Mouse (Mus musculus): Measurements from ENCODE around the gene Nelfe. TPM values are rescaled to one million over a fixed set of nuclear protein-coding genes. Genes with fewer than 3 reads are reported as not detected.
A peak's percentile ranks its signal among the peaks of the same experiment; 100 is the strongest.

Nelfe gene
- total and polyA plus RNA-seq, 3 experiments, result 38.7 to 159 (median 60.0) TPM

DNA sequence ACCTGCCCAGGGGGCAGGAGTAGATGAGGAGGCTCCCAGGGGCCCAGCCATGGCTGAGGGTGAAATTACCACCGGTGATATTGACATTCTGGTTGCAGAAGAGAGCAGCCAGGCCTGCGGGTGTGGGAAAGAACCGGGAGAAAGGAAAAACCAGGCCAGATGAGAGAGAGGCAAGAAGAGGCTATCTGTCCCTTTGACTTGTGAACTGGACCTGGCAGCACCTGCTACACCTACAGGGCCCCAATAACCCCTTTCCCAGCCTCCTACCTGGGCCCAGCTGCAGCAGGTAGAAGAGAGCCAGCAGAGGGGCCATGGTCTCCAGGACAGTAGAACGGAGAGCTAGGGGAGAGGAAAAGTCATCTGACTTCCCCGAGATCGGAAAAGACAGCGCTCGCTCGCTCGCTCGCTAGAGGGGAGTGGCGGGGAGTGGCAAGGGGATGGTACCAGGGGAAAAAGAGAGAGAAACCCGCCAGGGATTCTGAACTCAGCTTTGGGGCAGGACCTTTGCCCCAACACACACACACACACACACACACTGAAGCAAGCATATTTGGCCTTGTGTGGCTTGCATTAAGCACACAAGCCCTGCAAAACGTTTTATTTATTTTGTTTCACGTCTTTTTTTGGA lies 31.6 kb downstream of the Nelfe start, which contains the start of gene Gm20547:
Gene Gm20547, minus strand, starts transcription at position 360 of the 628 bp plus-strand sequence.
- in situ Hi-C loops (cut with MboI; ENCODE audit: low pct_ligation_motif_present, low pct_unique_long_range_greater_than_20kb, low sequenced_read_pairs), result no loop called here
- Histone ChIP-seq H3K36me3 (replicated peaks in 1 of 2; ENCODE audit: control insufficient read depth in 1 of 2, insufficient read depth in 1 of 2, low read length in 1 of 2) (no peaks in the 10 kb centered on the region), H3K4me2 (ENCODE audit: insufficient read depth, low read depth, poor library complexity, severe bottlenecking) (no peak within 1 kb of the TSS), H3K27me3 (replicated peaks) (no peaks in the 10 kb centered on the region), H3K27ac (ENCODE audit: insufficient read depth, low read depth) (no peak within 1 kb of the TSS), H3K4me3 (replicated peaks in 1 of 3; ENCODE audit: low read depth in 2 of 3, low read length in 2 of 3, poor library complexity in 1 of 3) (no peak within 1 kb of the TSS), H3K9me3 (replicated peaks; ENCODE audit: low read length) (peaks cover under 1% of the 10 kb centered on the region), H3K9ac (ENCODE audit: insufficient read depth, low read depth) (no peak within 1 kb of the TSS), H3K79me2 (replicated peaks; ENCODE audit: control insufficient read depth, extremely low read depth, insufficient read depth, poor library complexity, severe bottlenecking) (no peaks in the 10 kb centered on the region), H3K4me1 (ENCODE audit: control insufficient read depth in 1 of 2, insufficient read depth in 2 of 2) (peaks cover 11 to 33% of the 10 kb centered on the region in 2 experiments)
- TF ChIP-seq MYC (IDR thresholded peaks at IDR 0.05; ENCODE audit: low read depth, low read length) (no peak), ZMIZ1 (IDR thresholded peaks at IDR 0.05; ENCODE audit: low read depth, low read length) (no peak)
- dilution Hi-C loops (cut with MboI; ENCODE audit: extremely low pct_ligation_motif_present, extremely low pct_unique_long_range_greater_than_20kb, low sequenced_read_pairs), result no loop called here
- DNase-seq (ENCODE audit: extremely low read depth), result no peak

DNA sequence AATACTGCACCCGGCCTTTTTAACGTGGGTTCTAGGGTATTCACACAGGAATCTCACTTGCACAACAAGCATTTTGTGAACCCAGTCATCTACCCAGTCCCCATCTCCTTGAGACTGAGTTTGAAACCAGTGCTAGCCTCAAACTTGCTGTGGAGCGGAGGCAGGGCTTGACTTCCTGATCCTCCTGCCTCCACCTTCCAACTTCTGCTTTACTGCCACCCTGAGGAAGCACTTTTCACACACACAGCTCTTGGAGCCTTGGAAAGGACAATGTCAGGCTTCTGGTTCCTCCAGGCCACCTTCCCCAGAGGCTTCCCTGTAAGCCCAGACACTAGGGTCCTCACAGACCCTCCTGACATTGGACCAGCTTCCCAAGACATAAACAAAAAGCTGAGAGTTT lies 33.1 kb downstream of the Nelfe start:
- Histone ChIP-seq H3K36me3 (replicated peaks in 1 of 2; ENCODE audit: control insufficient read depth in 1 of 2, insufficient read depth in 1 of 2, low read length in 1 of 2) (no peaks in the 10 kb centered on the region), H3K9me3 (replicated peaks; ENCODE audit: low read length) (peaks cover 5% of the 10 kb centered on the region), H3K27ac (ENCODE audit: insufficient read depth, low read depth) (no peak overlapping the region), H3K27me3 (replicated peaks) (no peaks in the 10 kb centered on the region), H3K9ac (ENCODE audit: insufficient read depth, low read depth) (no peak overlapping the region), H3K4me3 (replicated peaks in 1 of 3; ENCODE audit: low read depth in 2 of 3, low read length in 2 of 3, poor library complexity in 1 of 3) (no peak overlapping the region), H3K79me2 (replicated peaks; ENCODE audit: control insufficient read depth, extremely low read depth, insufficient read depth, poor library complexity, severe bottlenecking) (no peaks in the 10 kb centered on the region), H3K4me1 (ENCODE audit: control insufficient read depth in 1 of 2, insufficient read depth in 2 of 2) (peaks cover 14 to 44% of the 10 kb centered on the region in 2 experiments), H3K4me2 (ENCODE audit: insufficient read depth, low read depth, poor library complexity, severe bottlenecking) (no peak overlapping the region)
- TF ChIP-seq NRF1 (IDR thresholded peaks at IDR 0.05; ENCODE audit: low read depth, low read length) (no peak), ELF1 (IDR thresholded peaks at IDR 0.05; ENCODE audit: low read depth, low read length) (peak; percentile 39; the same call in 1 of the 2 replicates), CTCF (conservative IDR thresholded peaks at IDR 0.05 in 1 of 2, IDR thresholded peaks at IDR 0.05 in 1 of 2; ENCODE audit: low read depth in 2 of 2, low read length in 2 of 2) (peak in 1 of 2 experiments; percentile 29; a peak in 2 of 4 replicates)
- no peak for DNase-seq (ENCODE audit: extremely low read depth)
- dilution Hi-C loops (cut with MboI; ENCODE audit: extremely low pct_ligation_motif_present, extremely low pct_unique_long_range_greater_than_20kb, low sequenced_read_pairs), result no loop called here
- in situ Hi-C loops (cut with MboI; ENCODE audit: low pct_ligation_motif_present, low pct_unique_long_range_greater_than_20kb, low sequenced_read_pairs), result no loop called here

DNA sequence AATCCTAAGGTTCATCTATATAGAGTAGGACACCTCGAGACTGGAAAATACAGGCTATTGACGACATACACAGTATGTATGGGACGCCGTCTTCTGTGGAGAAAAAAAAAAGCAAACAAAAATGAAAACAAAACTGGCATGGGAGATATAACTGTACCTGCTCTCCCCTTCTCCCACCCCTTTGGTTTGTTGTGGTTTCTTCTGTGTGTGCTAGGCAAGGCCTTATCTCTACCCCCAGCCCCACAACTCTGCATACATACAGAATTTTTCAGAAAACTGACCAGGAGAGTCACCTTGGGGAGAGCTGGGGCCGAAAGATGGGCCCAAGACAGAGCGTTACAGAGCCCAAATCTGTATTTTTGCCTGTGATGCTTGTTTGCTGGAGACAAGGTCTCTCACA lies 34.5 kb downstream of the Nelfe start:
- no peak overlapping the region for H3K27ac ChIP-seq (ENCODE audit: insufficient read depth, low read depth)
- dilution Hi-C loops (cut with MboI; ENCODE audit: extremely low pct_ligation_motif_present, extremely low pct_unique_long_range_greater_than_20kb, low sequenced_read_pairs), result no loop called here
- no peaks in the 10 kb centered on the region for H3K36me3 ChIP-seq (replicated peaks in 1 of 2; ENCODE audit: control insufficient read depth in 1 of 2, insufficient read depth in 1 of 2, low read length in 1 of 2)
- in situ Hi-C loops (cut with MboI; ENCODE audit: low pct_ligation_motif_present, low pct_unique_long_range_greater_than_20kb, low sequenced_read_pairs), result no loop called here
- no peak overlapping the region for H3K9ac ChIP-seq (ENCODE audit: insufficient read depth, low read depth)
- H3K9me3 ChIP-seq (replicated peaks; ENCODE audit: low read length), result peaks cover 5% of the 10 kb centered on the region
- peaks cover 14 to 36% of the 10 kb centered on the region in 2 experiments for H3K4me1 ChIP-seq (ENCODE audit: control insufficient read depth in 1 of 2, insufficient read depth in 2 of 2)
- H3K79me2 ChIP-seq (replicated peaks; ENCODE audit: control insufficient read depth, extremely low read depth, insufficient read depth, poor library complexity, severe bottlenecking), result no peaks in the 10 kb centered on the region
- H3K27me3 ChIP-seq (replicated peaks), result no peaks in the 10 kb centered on the region
- H3K4me3 ChIP-seq (replicated peaks in 1 of 3; ENCODE audit: low read depth in 2 of 3, low read length in 2 of 3, poor library complexity in 1 of 3), result no peak overlapping the region
- no peak for DNase-seq (ENCODE audit: extremely low read depth)
- TF ChIP-seq POLR2A (IDR thresholded peaks at IDR 0.05; ENCODE audit: low read depth, low read length) (no peak), USF2 (conservative IDR thresholded peaks at IDR 0.05; ENCODE audit: low read depth, low read length) (no peak), MAFK (IDR thresholded peaks at IDR 0.05; ENCODE audit: insufficient replicate concordance, low read length) (no peak), MAZ (IDR thresholded peaks at IDR 0.05; ENCODE audit: low read depth, low read length) (no peak), KAT2A (IDR thresholded peaks at IDR 0.05; ENCODE audit: insufficient replicate concordance, low read length) (no peak), RAD21 (IDR thresholded peaks at IDR 0.05; ENCODE audit: low read depth, low read length) (no peak), PAX5 (IDR thresholded peaks at IDR 0.05; ENCODE audit: low read length) (no peak), UBTF (IDR thresholded peaks at IDR 0.05; ENCODE audit: low read depth, low read length) (no peak), MYC (IDR thresholded peaks at IDR 0.05; ENCODE audit: low read depth, low read length) (no peak), POLR2AphosphoS2 (IDR thresholded peaks at IDR 0.05; ENCODE audit: low read depth, low read length) (no peak), USF1 (IDR thresholded peaks at IDR 0.05; ENCODE audit: low read depth, low read length) (no peak), ELF1 (IDR thresholded peaks at IDR 0.05; ENCODE audit: low read depth, low read length) (no peak), NRF1 (IDR thresholded peaks at IDR 0.05; ENCODE audit: low read depth, low read length) (no peak), SMC3 (IDR thresholded peaks at IDR 0.05; ENCODE audit: low read depth, low read length) (no peak), GABPA (IDR thresholded peaks at IDR 0.05; ENCODE audit: insufficient replicate concordance, low read depth, low read length) (no peak)
- no peak overlapping the region for H3K4me2 ChIP-seq (ENCODE audit: insufficient read depth, low read depth, poor library complexity, severe bottlenecking)

All from CH12.LX (cell line).